Mouse (Mus musculus): ENCODE measurements at regions not wholly inside any gene's neighbourhood (a gene's known extent, or its start where the extent isn't known, plus 50 kb on each side); places are given as distances from the start of the nearest gene placed in this dataset.

- Histone ChIP-seq H3K36me3 (ENCODE audit: control insufficient read depth in 1 of 2, insufficient read depth in 2 of 2, low read length in 2 of 2) (no peaks in the 10 kb centered on the region), H3K79me2 (ENCODE audit: control insufficient read depth, insufficient read depth, low read length, poor library complexity) (no peaks in the 10 kb centered on the region), H3K9me3 (replicated peaks; ENCODE audit: insufficient read depth, low read length) (no peaks in the 10 kb centered on the region), H3K4me3 (ENCODE audit: control insufficient read depth in 1 of 2, insufficient read depth in 1 of 2, low read depth in 2 of 2, low read length in 2 of 2) (no peak overlapping the region), H3K27me3 (ENCODE audit: control insufficient read depth in 1 of 2, insufficient read depth in 2 of 2, low read length in 2 of 2) (no peaks in the 10 kb centered on the region), H3K9ac (ENCODE audit: control insufficient read depth, low read depth, low read length, poor library complexity, severe bottlenecking) (no peak overlapping the region), H3K27ac (ENCODE audit: control insufficient read depth, low read depth, low read length) (no peak overlapping the region), H3K4me1 (ENCODE audit: control insufficient read depth in 1 of 2, insufficient read depth in 2 of 2, low read length in 2 of 2) (no peaks in the 10 kb centered on the region)
- DNase-seq (ENCODE audit: low read depth, low spot score) = no peak
- TF ChIP-seq CHD1 (IDR thresholded peaks at IDR 0.05; ENCODE audit: low read depth, low read length) = no peak
- TF ChIP-seq MYB (IDR thresholded peaks at IDR 0.05; ENCODE audit: low read depth, low read length) = no peak
- no peak for TF ChIP-seq POLR2AphosphoS2 (IDR thresholded peaks at IDR 0.05; ENCODE audit: low read length)
- TF ChIP-seq USF1 (IDR thresholded peaks at IDR 0.05; ENCODE audit: low read depth, low read length) = no peak
- no peak for TF ChIP-seq ZKSCAN1 (IDR thresholded peaks at IDR 0.05; ENCODE audit: low read depth, low read length)
- no peak for TF ChIP-seq ELF1 (IDR thresholded peaks at IDR 0.05; ENCODE audit: low read depth, low read length)
These were observed 138.1 kb upstream of the Aga start for GRCm38 (mm10) chr8:53373401-53373800.

GRCm38 (mm10) chr8:53412101-53412500, 99.4 kb upstream of the Aga start:
- no peaks in the 10 kb centered on the region for H3K4me1 ChIP-seq (ENCODE audit: control insufficient read depth in 1 of 2, insufficient read depth in 2 of 2, low read length in 2 of 2)
- no peaks in the 10 kb centered on the region for H3K79me2 ChIP-seq (ENCODE audit: control insufficient read depth, insufficient read depth, low read length, poor library complexity)
- H3K27me3 ChIP-seq (ENCODE audit: control insufficient read depth in 1 of 2, insufficient read depth in 2 of 2, low read length in 2 of 2) = no peaks in the 10 kb centered on the region
- H3K9ac ChIP-seq (ENCODE audit: control insufficient read depth, low read depth, low read length, poor library complexity, severe bottlenecking) = no peak overlapping the region
- H3K4me3 ChIP-seq (ENCODE audit: control insufficient read depth in 1 of 2, insufficient read depth in 1 of 2, low read depth in 2 of 2, low read length in 2 of 2) = no peak overlapping the region
- no peaks in the 10 kb centered on the region for H3K36me3 ChIP-seq (ENCODE audit: control insufficient read depth in 1 of 2, insufficient read depth in 2 of 2, low read length in 2 of 2)
- TF ChIP-seq CHD1 (IDR thresholded peaks at IDR 0.05; ENCODE audit: low read depth, low read length) (no peak), MEF2A (IDR thresholded peaks at IDR 0.05; ENCODE audit: extremely low read depth, insufficient replicate concordance, low read depth, low read length, poor library complexity, severe bottlenecking) (no peak), MAFK (IDR thresholded peaks at IDR 0.05; ENCODE audit: borderline replicate concordance, low read depth, low read length) (no peak), JUND (IDR thresholded peaks at IDR 0.05; ENCODE audit: low read depth, low read length) (no peak), CTCF (IDR thresholded peaks at IDR 0.05 in 2 of 3, conservative IDR thresholded peaks at IDR 0.05 in 1 of 3; ENCODE audit: control insufficient read depth in 1 of 3, insufficient read depth in 1 of 3, low read depth in 2 of 3, low read length in 3 of 3, poor library complexity in 1 of 3, severe bottlenecking in 1 of 3) (no peak), USF1 (IDR thresholded peaks at IDR 0.05; ENCODE audit: low read depth, low read length) (no peak), SMC3 (IDR thresholded peaks at IDR 0.05; ENCODE audit: low read depth, low read length) (no peak), TAL1 (IDR thresholded peaks at IDR 0.05; ENCODE audit: low read length) (no peak), RCOR1 (IDR thresholded peaks at IDR 0.05; ENCODE audit: low read depth, low read length) (no peak), MXI1 (IDR thresholded peaks at IDR 0.05; ENCODE audit: low read depth, low read length) (no peak), NELFE (IDR thresholded peaks at IDR 0.05; ENCODE audit: low read depth, low read length) (no peak), MYB (IDR thresholded peaks at IDR 0.05; ENCODE audit: low read depth, low read length) (no peak), GABPA (IDR thresholded peaks at IDR 0.05; ENCODE audit: low read depth, low read length) (no peak), MAZ (IDR thresholded peaks at IDR 0.05; ENCODE audit: low read depth, low read length) (no peak), SIN3A (IDR thresholded peaks at IDR 0.05; ENCODE audit: low read length) (no peak), EP300 (IDR thresholded peaks at IDR 0.05; ENCODE audit: low read depth in 1 of 2, low read length in 2 of 2) (no peak), ZKSCAN1 (IDR thresholded peaks at IDR 0.05; ENCODE audit: low read depth, low read length) (no peak), NRF1 (IDR thresholded peaks at IDR 0.05; ENCODE audit: insufficient read depth, low read depth, low read length, poor library complexity, severe bottlenecking) (no peak), GATA1 (IDR thresholded peaks at IDR 0.05; ENCODE audit: low read depth, low read length) (no peak), TCF12 (IDR thresholded peaks at IDR 0.05; ENCODE audit: low read depth, low read length) (no peak)
- H3K27ac ChIP-seq (ENCODE audit: control insufficient read depth, low read depth, low read length) = no peak overlapping the region
- DNase-seq (ENCODE audit: low read depth, low spot score) = no peak
- no peaks in the 10 kb centered on the region for H3K9me3 ChIP-seq (replicated peaks; ENCODE audit: insufficient read depth, low read length)
